Mouse (Mus musculus) limb, embryonic 13.5 days (tissue): ENCODE results near the gene Gm17490. TPM values are rescaled to one million over a fixed set of nuclear protein-coding genes. Genes with fewer than 3 reads are reported as not detected.

Source experiments
- ATAC-seq: fragments of 200-750 bp; cut with Nextera tagmentation; 2 replicates; pipeline ENCODE4 v1.8.0; 2017; ENCODE audit warnings: low read depth, moderate number of reproducible peaks, moderate TSS enrichment; ENCODE audit not compliant: low FRiP score
- H3K27ac ChIP-seq: fragments of 300-500 bp; sonication (generic); 2 replicates; pipeline ENCODE4 v1.5.1; 2015; ENCODE audit warnings: inconsistent platforms, mild to moderate bottlenecking, moderate library complexity
- H3K27me3 ChIP-seq: fragments of 300-500 bp; sonication (generic); 2 replicates; pipeline ENCODE4 v1.6.1; 2015; ENCODE audit warnings: mild to moderate bottlenecking, inconsistent platforms
- H3K36me3 ChIP-seq: fragments of 300-500 bp; sonication (generic); 2 replicates; pipeline ENCODE4 v1.6.1; 2015; ENCODE audit warnings: inconsistent platforms, mild to moderate bottlenecking, moderate library complexity
- H3K4me1 ChIP-seq: fragments of 300-500 bp; sonication (generic); 2 replicates; pipeline ENCODE4 v1.6.1; 2015; ENCODE audit warnings: inconsistent platforms
- H3K4me2 ChIP-seq: fragments of 300-500 bp; sonication (generic); replicated peaks from 2 replicates; pipeline ENCODE4 v1.6.1; 2015; ENCODE audit warnings: inconsistent platforms, mild to moderate bottlenecking, moderate library complexity
- H3K4me3 ChIP-seq: fragments of 300-500 bp; sonication (generic); 2 replicates; pipeline ENCODE4 v1.5.1; 2015; ENCODE audit warnings: moderate library complexity, mild to moderate bottlenecking, inconsistent platforms
- H3K9ac ChIP-seq: fragments of 300-500 bp; sonication (generic); 2 replicates; pipeline ENCODE4 v1.6.1; 2015; ENCODE audit warnings: mild to moderate bottlenecking, inconsistent platforms
- H3K9me3 ChIP-seq: fragments of 300-500 bp; sonication (generic); 2 replicates; pipeline ENCODE4 v1.6.1; 2016; ENCODE audit warnings: inconsistent platforms
- WGBS: fragments of 180-500 bp; shearing (Covaris S2); methylation state at CpG from one replicate; pipeline ENCODE4 v1.1.7; 2015; 5-methylcytosine and 5-hydroxymethylcytosine counted together
- polyA plus RNA-seq: library from polyadenylated mRNA; unstranded; fragments of >200 nt; fragmentation: Nextera tagmentation; extraction: Ambion mirVana; gene quantifications from 2 replicates; pipeline ENCODE4 v1.2.1, GENCODE M21; 2015

The Gm17490 gene
- not detected in 2 replicates for polyA plus RNA-seq

- H3K9ac ChIP-seq: no peak within 1 kb of the TSS
- no peak for ATAC-seq
- no peaks in the 10 kb centered on the region for H3K27me3 ChIP-seq
- no peaks in the 10 kb centered on the region for H3K36me3 ChIP-seq
- H3K9me3 ChIP-seq: no peaks in the 10 kb centered on the region
- H3K4me3 ChIP-seq: no peak within 1 kb of the TSS
- H3K4me1 ChIP-seq: no peaks in the 10 kb centered on the region
- no peak within 1 kb of the TSS for H3K4me2 ChIP-seq
- WGBS: 89% methylated on average over 5 of the region's 5 CpGs
- no peak within 1 kb of the TSS for H3K27ac ChIP-seq
Observed at GRCm38 (mm10) chr2:11625890-11626289, at the start of gene Gm17490. Gm17490 (minus strand) TSS chr2:11626264.

DNA sequence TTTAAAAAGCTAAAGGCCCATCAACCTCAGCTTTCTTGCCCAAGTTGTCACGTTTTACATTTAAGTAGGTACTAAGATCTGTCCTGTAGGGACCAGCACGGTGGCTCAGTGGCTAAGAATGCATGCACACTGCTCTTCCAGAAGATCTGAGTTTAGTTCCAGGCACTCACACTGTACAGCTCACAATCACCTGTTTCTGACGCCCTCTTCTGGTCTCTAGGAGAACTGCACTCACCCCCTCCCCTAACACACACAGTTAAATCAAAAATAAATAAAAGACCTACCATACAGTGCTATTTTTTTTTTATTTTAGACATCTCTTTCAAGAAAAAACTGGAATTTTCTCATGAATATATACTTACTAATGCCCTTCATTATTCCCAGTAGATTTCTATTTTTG is 46.1 kb upstream of the Gm17490 start:
- no peaks in the 10 kb centered on the region for H3K36me3 ChIP-seq
- no peak for ATAC-seq
- no peak overlapping the region for H3K4me3 ChIP-seq
- no peak overlapping the region for H3K4me2 ChIP-seq
- WGBS: 16% methylated on average over 3 of the region's 3 CpGs
- no peak overlapping the region for H3K27ac ChIP-seq
- no peaks in the 10 kb centered on the region for H3K4me1 ChIP-seq
- H3K9ac ChIP-seq: no peak overlapping the region
- H3K9me3 ChIP-seq: no peaks in the 10 kb centered on the region
- no peaks in the 10 kb centered on the region; the same call in 1 of the 2 replicates for H3K27me3 ChIP-seq

DNA sequence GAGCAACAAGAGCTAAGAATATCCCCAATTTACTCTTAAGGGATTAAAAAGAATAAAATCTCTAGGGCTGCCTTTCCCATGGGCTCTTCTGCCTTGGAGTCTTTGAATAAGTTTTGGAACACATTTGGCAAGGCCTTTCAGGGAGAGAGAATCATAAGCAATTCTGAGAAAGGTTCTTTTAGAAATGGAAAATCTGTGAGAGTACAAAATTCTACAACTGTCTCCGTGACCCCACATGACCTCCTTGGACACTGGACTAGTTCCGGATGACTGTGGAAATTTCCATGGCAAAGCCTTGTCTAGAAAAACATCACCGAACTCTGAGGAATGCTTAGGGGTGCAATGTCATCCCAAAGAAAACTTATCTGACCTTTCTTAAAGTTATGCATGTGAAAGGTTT is 39.3 kb upstream of the Gm17490 start:
- no peak for ATAC-seq
- Histone ChIP-seq H3K9ac (no peak overlapping the region), H3K4me1 (no peaks in the 10 kb centered on the region), H3K4me2 (no peak overlapping the region), H3K36me3 (no peaks in the 10 kb centered on the region), H3K4me3 (no peak overlapping the region), H3K27me3 (no peaks in the 10 kb centered on the region), H3K27ac (no peak overlapping the region), H3K9me3 (no peaks in the 10 kb centered on the region)
- 95% methylated on average over 3 of the region's 3 CpGs for WGBS

DNA sequence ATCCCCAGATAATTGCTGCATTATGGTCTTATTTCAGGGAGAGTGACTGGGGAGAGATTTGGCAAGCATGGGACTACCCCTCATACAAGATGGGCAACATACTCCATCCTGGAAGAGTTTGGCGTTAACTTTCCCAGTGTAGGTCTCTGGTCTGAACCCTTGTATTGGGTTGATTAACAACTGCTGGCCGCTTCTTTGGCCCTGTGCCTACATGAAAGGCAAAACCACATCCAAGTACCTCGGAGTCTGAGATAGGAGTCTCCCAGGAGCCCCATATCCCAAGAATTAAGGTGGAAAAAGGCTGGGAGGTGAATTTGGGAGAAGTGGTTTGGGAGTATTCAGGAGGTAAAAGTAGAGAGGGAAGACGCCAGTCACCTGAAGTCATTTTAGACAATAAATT is 38.7 kb upstream of the Gm17490 start:
- H3K36me3 ChIP-seq: no peaks in the 10 kb centered on the region
- H3K27ac ChIP-seq: no peak overlapping the region
- no peaks in the 10 kb centered on the region for H3K4me1 ChIP-seq
- no peak for ATAC-seq
- no peak overlapping the region for H3K9ac ChIP-seq
- H3K4me3 ChIP-seq: no peak overlapping the region
- 73% methylated on average over 4 of the region's 4 CpGs for WGBS
- H3K27me3 ChIP-seq: no peaks in the 10 kb centered on the region
- no peak overlapping the region for H3K4me2 ChIP-seq
- H3K9me3 ChIP-seq: no peaks in the 10 kb centered on the region

- ATAC-seq: no peak
- Histone ChIP-seq H3K9ac (no peak overlapping the region), H3K4me1 (no peaks in the 10 kb centered on the region), H3K9me3 (no peaks in the 10 kb centered on the region), H3K27ac (no peak overlapping the region), H3K4me2 (peak overlapping the region; percentile 39), H3K27me3 (no peaks in the 10 kb centered on the region), H3K4me3 (no peak overlapping the region), H3K36me3 (no peaks in the 10 kb centered on the region)
- 46% methylated on average over 6 of the region's 6 CpGs for WGBS
Observed at GRCm38 (mm10) chr2:11664367-11664766, 38.3 kb upstream of the Gm17490 start.

DNA sequence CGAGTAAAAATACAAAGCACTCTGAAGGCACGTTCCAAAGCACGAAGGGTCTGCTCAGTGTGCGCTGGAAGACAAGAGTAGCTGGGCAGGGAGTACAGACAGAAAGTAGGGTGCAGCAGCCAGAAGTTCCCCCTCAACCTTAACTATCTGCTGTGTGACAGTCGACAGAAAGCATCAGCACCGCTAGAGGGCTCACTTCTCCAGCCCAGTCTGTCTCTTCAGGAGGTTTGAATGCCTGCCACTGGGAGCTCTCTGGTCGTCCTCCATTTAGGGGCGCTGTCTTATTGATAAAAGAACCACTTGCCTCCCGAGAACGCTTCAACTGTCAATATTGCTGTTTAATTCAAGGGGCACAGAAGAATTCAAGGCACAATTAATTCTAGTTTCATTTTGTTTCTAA is 37.9 kb upstream of the Gm17490 start:
- H3K4me2 ChIP-seq: peak overlapping the region; percentile 39
- no peaks in the 10 kb centered on the region for H3K4me1 ChIP-seq
- H3K27ac ChIP-seq: no peak overlapping the region
- H3K27me3 ChIP-seq: no peaks in the 10 kb centered on the region
- 7% methylated on average over 10 of the region's 10 CpGs for WGBS
- H3K4me3 ChIP-seq: no peak overlapping the region
- no peaks in the 10 kb centered on the region for H3K36me3 ChIP-seq
- no peaks in the 10 kb centered on the region for H3K9me3 ChIP-seq
- peak; percentile 61; the same call in 1 of the 2 replicates for ATAC-seq
- H3K9ac ChIP-seq: no peak overlapping the region

DNA sequence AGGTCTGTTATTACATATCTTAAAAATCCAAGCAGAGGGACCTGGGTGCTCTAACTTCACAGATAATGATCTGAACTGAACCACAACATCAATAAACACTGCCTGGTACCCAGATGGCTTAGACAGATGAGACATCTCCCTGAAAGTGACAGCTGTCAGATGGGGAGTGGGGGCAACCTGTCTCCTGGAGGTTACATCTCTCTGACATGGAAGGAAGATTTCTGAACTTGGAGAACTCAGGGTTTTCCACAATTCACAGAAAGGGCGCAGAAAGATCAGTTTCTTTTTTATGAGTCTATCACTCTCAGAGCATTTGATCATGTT is 36.8 kb upstream of the Gm17490 start:
- Histone ChIP-seq H3K4me1 (no peaks in the 10 kb centered on the region), H3K27ac (no peak overlapping the region), H3K4me3 (no peak overlapping the region), H3K36me3 (no peaks in the 10 kb centered on the region), H3K9me3 (no peaks in the 10 kb centered on the region), H3K27me3 (no peaks in the 10 kb centered on the region), H3K4me2 (no peak overlapping the region), H3K9ac (no peak overlapping the region)
- ATAC-seq: no peak
- 97% methylated on average over 1 of the region's 1 CpGs for WGBS

DNA sequence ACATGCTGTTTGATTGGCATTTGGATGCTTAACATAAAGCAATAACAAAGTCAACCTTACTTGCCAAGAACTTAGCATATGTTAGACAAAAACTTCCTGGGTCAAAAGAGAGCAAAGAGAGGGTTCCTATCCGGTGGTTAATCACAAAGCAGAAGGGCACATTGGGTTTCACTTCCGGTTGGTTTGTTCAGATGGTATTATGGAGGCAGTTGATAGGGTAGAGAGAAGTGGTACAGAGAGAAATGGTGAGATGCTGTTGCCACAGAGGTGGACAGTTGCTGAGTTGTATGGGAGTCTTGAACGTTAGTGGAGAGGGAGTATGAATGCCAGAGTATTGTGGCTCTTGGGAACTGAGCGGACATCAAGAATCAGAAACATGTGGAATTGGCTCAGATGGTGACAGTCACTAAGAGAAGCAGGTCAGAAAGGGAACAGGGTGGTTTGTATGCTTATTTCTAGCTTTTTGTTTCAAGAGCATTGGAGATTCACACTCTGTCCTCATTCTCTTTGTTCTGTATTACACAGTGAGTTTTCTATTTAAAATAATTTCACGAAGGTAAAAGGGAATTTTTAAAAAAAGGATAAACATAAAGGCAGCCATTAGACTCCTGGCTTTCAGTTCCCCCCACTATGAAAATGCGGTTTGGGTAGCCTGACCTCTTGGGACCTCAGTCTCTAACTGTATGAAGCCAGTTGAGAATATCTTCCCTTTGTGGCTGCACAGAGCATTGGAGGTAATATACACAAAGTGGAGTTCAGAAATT is 36.3 kb upstream of the Gm17490 start:
- Histone ChIP-seq H3K27ac (no peak overlapping the region), H3K9ac (no peak overlapping the region), H3K4me1 (no peaks in the 10 kb centered on the region), H3K36me3 (no peaks in the 10 kb centered on the region), H3K9me3 (no peaks in the 10 kb centered on the region), H3K27me3 (no peaks in the 10 kb centered on the region), H3K4me2 (no peak overlapping the region), H3K4me3 (no peak overlapping the region)
- 83% methylated on average over 6 of the region's 6 CpGs for WGBS
- ATAC-seq: no peak

- 42% methylated on average over 2 of the region's 2 CpGs for WGBS
- Histone ChIP-seq H3K27ac (no peak overlapping the region), H3K27me3 (no peaks in the 10 kb centered on the region), H3K9ac (no peak overlapping the region), H3K36me3 (no peaks in the 10 kb centered on the region), H3K9me3 (no peaks in the 10 kb centered on the region), H3K4me3 (no peak overlapping the region), H3K4me1 (no peaks in the 10 kb centered on the region), H3K4me2 (no peak overlapping the region)
- no peak for ATAC-seq
Observed at GRCm38 (mm10) chr2:11659263-11659662, 33.2 kb upstream of the Gm17490 start.

GRCm38 (mm10) chr2:11657581-11657980 is 31.5 kb upstream of the Gm17490 start:
- Histone ChIP-seq H3K27ac (no peak overlapping the region), H3K36me3 (no peaks in the 10 kb centered on the region), H3K4me2 (no peak overlapping the region), H3K9ac (no peak overlapping the region), H3K27me3 (no peaks in the 10 kb centered on the region), H3K4me1 (no peaks in the 10 kb centered on the region), H3K9me3 (no peaks in the 10 kb centered on the region), H3K4me3 (no peak overlapping the region)
- 89% methylated on average over 2 of the region's 2 CpGs for WGBS
- no peak for ATAC-seq

- H3K4me3 ChIP-seq: no peak overlapping the region
- no peak overlapping the region for H3K9ac ChIP-seq
- H3K27me3 ChIP-seq: no peaks in the 10 kb centered on the region
- WGBS: 67% methylated on average over 9 of the region's 9 CpGs
- no peaks in the 10 kb centered on the region for H3K36me3 ChIP-seq
- H3K9me3 ChIP-seq: no peaks in the 10 kb centered on the region
- H3K4me1 ChIP-seq: no peaks in the 10 kb centered on the region
- H3K4me2 ChIP-seq: no peak overlapping the region
- H3K27ac ChIP-seq: no peak overlapping the region
- no peak for ATAC-seq
Observed at GRCm38 (mm10) chr2:11654990-11655931, 29.2 kb upstream of the Gm17490 start.

GRCm38 (mm10) chr2:11653780-11654179 is 27.7 kb upstream of the Gm17490 start:
- H3K27me3 ChIP-seq: no peaks in the 10 kb centered on the region
- no peak overlapping the region for H3K9ac ChIP-seq
- H3K4me1 ChIP-seq: no peaks in the 10 kb centered on the region
- H3K27ac ChIP-seq: no peak overlapping the region
- no peak for ATAC-seq
- H3K4me3 ChIP-seq: no peak overlapping the region
- WGBS: 77% methylated on average over 5 of the region's 5 CpGs
- H3K4me2 ChIP-seq: no peak overlapping the region
- H3K9me3 ChIP-seq: no peaks in the 10 kb centered on the region
- H3K36me3 ChIP-seq: no peaks in the 10 kb centered on the region
